Mouse (Mus musculus): Measurements from ENCODE around the gene Lrrc4. TPM values are rescaled to one million over a fixed set of nuclear protein-coding genes. Genes with fewer than 3 reads are reported as not detected.

Lrrc4 gene
- total RNA-seq, 2 experiments from 2014 or later, result 108 to 117 TPM

DNA sequence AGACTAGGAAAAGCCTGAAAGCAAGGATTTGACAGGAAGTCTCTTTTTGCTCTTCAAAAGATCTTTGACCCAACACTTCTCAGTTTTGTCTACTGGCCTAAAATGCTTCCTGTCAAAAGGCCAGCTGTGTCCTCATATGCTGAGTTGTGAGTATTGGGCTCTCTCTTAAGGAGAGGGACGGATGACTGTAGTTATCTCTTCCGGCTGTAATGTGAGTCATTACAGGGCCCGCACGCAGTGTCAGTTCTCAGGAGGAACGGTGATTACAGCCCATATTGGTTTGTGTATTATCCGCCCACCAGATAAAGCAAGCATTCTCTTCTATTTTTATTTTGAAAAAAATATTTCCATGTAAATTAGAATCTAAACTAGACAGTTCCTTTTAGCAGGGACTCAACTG lies 209.0 kb downstream of the Lrrc4 start:
- DNase-seq (ENCODE audit: low spot score in 2 of 2), result no peak

DNA sequence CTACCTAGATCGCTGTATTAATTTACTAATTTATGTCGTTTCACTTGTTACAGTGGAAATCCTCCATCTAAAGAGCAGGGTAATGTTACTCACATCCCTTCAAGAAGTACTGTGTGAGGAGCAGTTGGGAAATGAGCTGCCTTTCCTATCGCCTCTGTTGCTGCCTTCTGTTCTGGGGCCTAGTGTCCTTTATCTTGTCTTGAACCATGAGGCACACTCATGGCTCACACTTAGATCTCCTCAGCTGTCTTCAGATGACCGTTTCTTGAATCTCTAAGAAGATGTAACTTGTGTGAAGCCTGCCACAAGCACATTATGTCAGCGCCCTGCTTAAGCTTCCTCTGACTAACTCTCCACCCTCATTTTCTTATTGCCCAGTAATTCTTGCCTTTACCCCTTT lies 209.6 kb downstream of the Lrrc4 start:
- DNase-seq (ENCODE audit: low spot score in 2 of 2), result no peak

DNA sequence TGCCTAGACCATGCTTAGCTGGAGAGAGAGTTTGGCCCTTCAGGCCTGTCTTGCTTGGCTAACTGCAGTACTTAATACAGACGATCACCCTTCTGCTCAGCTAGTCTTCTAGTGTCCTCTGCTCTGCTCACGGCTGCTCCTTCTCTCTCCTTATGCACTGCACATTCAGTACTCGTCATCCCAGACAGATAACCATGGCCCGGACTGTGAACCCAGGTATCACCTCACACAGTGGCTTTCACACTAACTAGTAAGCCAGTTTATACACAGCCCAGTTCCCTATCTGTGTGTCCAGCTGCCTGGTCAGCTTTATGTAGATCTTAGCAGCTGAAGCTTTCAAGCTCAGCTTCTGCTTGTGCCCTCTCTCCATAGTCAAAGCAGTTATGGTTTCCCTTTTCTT lies 210.1 kb downstream of the Lrrc4 start:
- no peak for DNase-seq (ENCODE audit: low spot score in 2 of 2)

DNA sequence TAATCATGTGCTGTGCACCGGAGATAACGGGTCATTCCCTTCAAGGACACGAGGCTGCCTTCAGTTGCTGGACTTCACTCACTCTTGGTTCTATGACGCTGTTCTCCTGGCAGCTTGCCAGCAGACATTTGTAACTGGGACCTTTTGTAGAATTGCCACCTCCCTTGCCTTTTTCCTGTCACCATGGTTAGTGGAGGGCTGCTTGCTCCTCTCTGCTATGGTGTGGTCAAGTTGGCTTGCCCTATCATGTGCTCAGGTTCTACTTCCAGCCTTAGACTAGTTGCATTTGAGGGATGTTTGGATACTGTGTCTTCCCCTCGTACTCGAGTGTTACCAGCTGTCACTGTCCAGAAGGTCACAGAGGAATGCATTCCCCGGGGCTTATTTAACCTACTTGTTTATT lies 212.8 kb downstream of the Lrrc4 start:
- DNase-seq (ENCODE audit: low spot score in 2 of 2), result peak; percentile 54 to 55

DNA sequence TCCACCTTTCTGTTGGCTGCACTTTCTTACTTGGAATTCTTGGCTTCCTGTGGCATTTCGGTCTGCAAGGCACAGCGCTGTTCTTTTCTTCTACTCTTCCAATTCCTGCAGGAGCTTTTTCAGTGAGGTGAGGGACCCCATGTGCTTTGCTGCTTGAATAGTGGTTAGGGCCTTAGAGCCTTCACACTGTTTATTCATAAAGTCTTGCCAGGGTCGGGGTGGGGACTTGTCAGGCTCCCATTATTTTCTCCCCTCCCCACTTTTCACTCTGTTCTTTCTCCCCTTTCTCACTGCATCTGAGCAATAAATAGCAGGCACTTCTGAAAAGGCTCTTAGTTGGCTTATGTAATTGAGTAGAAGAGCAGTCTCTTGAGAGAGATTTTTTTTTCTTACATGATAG lies 213.2 kb downstream of the Lrrc4 start:
- DNase-seq (ENCODE audit: low spot score in 2 of 2), result no peak

DNA sequence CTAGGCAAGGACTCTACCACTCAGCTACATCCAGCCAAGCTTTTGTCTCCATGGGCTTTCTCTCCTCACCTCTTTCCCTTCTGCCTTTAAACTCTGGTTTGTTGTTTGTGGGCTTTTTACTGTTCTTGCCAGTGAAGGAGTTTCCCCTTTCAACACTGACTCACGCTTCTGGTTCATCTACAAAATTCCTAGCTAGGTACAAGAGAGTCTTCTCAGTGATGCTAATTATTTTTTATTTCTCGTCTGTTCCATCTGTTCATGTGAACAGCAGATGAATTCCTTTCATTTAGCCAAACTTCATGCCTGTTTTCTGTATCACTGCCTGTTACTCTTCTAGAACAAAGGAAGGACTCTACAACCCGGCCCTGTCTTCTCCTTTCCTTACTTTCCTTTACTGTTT lies 215.6 kb downstream of the Lrrc4 start:
- DNase-seq (ENCODE audit: low spot score in 2 of 2), result peak in 1 of 2 experiments; percentile 16

DNA sequence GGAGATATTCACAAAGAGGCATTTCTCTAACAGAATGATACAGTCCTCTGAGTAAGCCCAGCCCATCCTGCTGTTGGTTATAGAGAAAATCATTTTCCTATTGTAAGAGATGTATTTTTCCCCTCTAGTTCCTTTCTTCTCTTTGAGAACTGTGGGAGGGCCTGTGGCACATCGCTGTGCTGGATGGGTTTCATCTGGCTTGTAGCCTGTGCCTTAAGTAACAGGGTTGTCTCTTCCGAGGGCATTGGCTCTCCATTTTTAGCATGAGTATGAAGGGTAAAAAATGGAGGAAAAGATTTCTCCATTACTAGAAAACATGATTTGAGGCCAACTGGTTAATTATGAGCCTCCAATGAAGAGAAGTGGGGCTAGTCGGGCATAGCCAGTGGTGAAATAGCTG lies 216.1 kb downstream of the Lrrc4 start:
- DNase-seq (ENCODE audit: low spot score in 2 of 2), result peak; percentile 24 to 58

DNA sequence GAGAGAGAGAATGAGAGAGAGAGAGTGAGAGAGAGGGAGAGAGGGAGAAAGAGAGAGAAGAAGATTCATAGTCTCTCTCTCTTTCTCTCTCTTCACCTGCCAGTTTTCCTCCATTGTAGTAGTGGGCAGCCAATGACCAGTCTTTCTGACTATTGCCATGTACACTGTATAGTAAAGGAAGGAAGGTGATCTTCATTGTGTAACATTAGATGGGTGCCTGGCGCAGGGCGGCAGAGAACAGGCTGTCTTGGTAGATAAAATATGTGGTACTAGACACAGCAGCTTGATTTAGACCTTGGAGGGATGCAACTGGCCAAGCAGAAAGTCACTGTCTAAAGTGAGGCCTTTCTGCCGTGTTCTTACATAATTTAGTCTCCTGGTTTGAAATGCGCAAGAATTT lies 216.7 kb downstream of the Lrrc4 start:
- no peak for DNase-seq (ENCODE audit: low spot score in 2 of 2)

DNA sequence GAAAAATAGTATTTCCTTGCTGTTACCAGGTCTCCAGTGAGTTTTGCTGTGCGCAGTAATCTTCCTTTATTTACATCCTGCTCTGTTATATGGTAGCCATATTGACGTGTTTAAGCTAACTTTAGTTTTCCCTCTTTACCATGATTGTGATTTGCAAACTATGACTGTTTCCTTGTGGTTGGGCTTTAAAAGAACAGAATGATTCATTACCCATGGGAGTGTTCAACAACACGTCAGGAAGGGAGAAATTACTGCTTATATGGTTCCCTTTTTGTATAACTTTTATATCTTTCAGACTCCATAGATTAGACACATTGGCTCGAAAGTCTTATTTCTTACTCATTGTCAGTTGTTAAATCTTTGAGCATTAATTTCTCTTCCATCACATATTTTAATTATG lies 218.1 kb downstream of the Lrrc4 start:
- DNase-seq (ENCODE audit: low spot score in 2 of 2), result no peak

Other genes starting within 250 kb of the Lrrc4 start
- not detected for gene Lep, start 228.5 kb upstream of the Lrrc4 start, total RNA-seq (2021)